Mouse (Mus musculus) 3134 (cell line): ENCODE data around the gene Tbl2.
A peak's percentile ranks its signal among the peaks of the same experiment; 100 is the strongest.

Source experiments
- DNase-seq: peaks from one replicate; pipeline ENCODE4 v3.0.0-alpha.2; 2011; ENCODE audit warnings: low spot score; ENCODE audit not compliant: insufficient read length; ENCODE audit errors: extremely low read depth

The Tbl2 gene

DNA sequence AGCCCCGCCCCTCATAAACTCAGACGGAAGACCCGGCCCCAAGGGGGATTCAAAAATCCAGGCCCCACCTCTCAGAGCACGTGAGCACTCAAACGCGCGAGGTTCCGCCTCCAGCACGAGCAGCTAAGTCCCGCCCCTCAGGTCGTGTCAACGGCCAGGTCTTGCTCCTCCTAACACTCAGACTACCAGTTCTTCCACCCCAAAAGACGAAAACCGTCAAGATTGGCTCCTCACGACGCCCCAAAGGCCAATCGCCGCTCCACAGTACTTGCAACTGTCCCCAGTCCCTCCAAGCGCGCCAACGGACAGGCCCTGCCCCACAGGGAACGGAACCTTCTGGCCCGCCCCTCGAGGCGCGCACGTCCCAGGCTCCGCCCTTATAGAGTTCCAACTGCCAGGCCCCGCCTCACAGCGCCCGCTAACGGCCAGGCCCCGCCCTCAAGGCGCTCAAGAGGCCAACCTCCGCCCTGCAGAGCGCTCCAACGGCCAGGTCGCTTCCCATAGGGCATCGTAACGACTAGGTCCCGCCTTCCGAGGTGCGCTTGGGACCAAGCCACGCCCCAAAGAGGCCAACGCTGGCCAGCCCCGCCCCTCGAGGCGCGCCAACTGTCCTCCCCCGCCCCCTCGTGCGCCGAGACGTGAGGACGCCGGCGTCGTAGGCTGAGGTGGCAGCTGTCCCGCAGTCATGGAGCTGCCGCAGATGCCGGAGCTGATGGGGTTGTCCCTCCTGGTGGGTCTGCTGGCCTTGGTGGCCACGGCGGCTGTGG, at the start of gene Tbl2:
Tbl2 (plus strand) TSS at position 605 of the 767 bp plus-strand sequence.
- DNase-seq: peak; percentile 100

- no peak for DNase-seq
Observed at GRCm38 (mm10) chr5:135100981-135101380, 48.5 kb upstream of the Tbl2 start.

- no peak for DNase-seq
Observed at GRCm38 (mm10) chr5:135103999-135104660, 45.3 kb upstream of the Tbl2 start.

DNA sequence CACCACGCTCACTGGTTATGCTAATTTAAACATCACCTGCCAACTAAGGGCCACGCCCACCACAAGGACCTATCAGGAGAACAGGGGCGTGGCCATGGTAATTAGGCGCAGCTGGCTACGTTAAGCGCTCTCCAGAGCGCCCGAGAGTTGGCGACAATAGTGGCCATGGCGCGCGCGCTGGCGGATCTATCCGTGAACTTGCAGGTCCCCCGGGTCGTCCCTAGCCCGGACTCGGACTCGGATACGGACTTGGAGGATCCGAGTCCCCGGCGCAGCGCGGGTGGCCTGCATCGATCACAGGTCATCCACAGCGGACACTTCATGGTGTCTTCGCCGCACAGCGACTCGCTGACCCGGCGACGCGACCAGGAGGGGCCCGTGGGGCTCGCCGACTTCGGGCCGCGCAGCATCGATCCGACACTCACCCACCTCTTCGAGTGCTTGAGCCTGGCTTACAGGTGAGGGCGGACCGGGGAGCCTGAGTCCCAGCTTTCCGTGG, 42.6 kb upstream of the Tbl2 start:
- no peak for DNase-seq

- no peak for DNase-seq
Observed at GRCm38 (mm10) chr5:135107521-135108501, 41.6 kb upstream of the Tbl2 start.

DNA sequence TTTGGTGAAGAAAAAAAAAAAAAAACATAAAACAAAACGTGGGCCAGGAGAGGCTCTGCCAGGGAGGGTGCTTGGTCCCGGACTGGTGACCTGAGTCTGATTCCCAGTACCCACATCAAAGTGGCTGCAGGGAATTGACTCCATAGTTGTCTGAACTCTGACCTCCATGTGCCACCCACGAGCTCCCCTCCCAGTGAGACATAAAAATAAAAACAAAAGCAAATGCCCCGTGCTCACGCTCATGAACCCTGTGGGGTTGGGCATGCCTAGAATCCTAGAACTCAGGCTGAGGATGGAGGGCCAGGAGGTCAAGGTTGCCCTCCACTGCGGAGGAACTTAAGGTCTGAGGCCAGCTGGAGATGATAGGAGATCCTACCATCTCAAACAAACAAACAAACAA, 40.4 kb upstream of the Tbl2 start:
- no peak for DNase-seq

- DNase-seq: no peak
Observed at GRCm38 (mm10) chr5:135109426-135109825, 40.0 kb upstream of the Tbl2 start.

- no peak for DNase-seq
Observed at GRCm38 (mm10) chr5:135109976-135110375, 39.5 kb upstream of the Tbl2 start.

- no peak for DNase-seq
Observed at GRCm38 (mm10) chr5:135113782-135114181, 35.7 kb upstream of the Tbl2 start.

- DNase-seq: no peak
Observed at GRCm38 (mm10) chr5:135115241-135115640, 34.2 kb upstream of the Tbl2 start.

DNA sequence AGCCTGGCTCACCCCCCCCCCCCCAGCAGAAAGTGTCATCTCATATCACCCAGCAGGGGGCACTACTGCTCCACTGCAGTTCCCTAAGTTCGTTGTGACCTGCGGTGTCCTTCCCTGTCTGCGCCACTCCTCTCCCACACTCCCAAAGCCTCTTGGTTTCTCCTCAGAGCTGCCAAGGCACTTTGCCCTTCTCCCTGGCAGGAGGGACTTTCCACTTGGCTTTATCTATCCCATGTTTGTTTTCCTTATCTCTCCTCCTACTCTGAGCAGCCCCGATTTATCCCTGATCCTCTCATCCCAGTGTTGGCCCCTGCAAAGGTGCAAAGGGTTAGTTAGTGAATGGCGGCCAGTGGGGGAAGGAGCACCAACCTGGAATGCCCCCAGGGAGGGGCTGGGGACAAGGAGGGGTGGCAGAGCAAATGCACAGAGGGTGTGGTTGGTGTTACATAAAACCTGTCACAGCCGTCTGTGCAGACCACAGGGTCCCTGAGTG, 30.8 kb upstream of the Tbl2 start:
- DNase-seq: peak; percentile 44

DNA sequence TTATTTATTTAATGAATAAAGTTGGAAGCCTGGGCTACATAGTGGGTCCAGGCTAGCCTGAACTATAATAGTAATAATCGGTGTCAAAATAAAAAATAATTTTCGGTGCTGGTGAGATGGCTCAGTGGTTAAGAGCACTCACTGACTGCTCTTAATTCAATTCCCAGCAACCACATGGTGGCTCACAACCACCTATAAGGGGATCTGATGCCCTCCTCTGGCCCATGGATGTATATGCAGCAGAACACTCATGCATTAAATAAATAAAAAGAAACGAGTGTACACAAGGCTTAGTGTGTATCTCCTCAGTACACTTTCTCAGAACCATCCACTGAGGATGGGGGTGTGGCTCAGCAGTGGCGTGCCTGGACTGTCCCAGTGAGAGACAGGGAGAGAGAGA, 28.7 kb upstream of the Tbl2 start:
- DNase-seq: no peak

GRCm38 (mm10) chr5:135126121-135126520, 23.3 kb upstream of the Tbl2 start:
- DNase-seq: no peak

- no peak for DNase-seq
Observed at GRCm38 (mm10) chr5:135127669-135128068, 21.8 kb upstream of the Tbl2 start.

GRCm38 (mm10) chr5:135129747-135130146, 19.7 kb upstream of the Tbl2 start:
- no peak for DNase-seq

DNA sequence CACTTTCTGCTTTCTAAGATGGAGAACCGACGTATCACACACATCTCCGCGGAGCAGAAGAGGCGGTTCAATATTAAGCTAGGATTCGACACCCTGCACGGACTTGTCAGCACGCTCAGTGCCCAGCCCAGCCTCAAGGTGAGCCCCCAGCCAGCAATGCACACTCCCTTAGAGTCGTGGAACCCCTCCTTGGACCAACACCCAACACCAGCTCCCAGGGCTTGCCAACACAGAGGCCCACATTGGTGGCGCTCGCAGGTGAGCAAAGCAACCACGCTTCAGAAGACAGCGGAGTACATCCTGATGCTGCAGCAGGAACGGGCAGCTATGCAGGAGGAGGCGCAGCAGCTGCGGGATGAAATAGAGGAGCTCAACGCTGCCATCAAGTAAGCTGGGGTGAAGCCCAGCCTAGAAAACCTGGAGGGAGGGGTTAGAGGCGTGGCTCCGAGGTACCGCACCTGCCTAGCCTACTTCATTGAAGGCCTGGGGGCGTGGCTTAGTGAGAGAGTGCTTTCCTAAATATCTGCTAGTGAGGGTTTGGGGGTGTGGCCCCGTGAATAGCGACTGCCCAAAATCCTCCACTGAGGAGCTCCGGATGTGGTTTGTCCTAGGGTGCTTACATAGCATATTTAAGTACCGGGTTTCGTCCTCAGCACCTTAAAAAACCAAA, 15.6 kb upstream of the Tbl2 start:
- DNase-seq: no peak

DNA sequence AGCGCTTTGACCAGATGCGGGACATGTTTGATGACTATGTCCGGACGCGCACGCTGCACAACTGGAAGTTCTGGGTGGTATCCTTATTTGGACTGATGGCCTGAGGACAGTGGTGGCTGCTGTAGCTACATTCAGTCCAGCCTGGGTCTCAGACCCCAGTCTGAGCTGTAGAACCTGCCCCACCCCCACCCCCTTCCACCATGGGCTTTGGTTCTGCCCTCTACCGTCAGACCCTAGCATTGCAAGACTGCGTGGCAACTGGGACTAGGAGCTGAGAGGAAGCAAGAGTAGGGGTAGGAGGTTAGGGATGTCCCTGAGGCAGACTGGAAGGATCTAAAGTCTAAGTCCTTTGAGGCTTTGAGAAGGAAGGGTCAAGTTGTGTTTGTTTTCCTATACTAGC, 14.9 kb upstream of the Tbl2 start:
- DNase-seq: no peak

DNA sequence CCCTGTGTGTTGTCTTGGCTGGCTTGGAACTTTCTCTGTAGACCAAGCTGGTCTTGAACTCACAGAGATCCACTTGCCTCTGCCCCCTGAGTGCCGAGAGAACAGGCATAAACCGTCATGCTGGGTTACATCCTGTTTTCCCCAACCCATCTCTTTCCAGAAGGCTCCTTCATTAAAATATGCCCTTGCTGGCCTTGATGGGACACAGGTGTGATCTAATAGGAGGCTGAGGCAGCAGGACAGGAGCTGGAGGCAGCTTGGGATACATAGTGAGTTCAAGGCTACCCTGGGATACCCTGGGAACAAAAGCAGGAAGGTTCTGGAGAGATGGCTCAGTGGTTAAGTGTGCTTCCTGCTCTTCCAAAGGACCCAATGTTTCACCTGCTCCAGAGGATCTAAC, 9.6 kb upstream of the Tbl2 start:
- DNase-seq: no peak

DNA sequence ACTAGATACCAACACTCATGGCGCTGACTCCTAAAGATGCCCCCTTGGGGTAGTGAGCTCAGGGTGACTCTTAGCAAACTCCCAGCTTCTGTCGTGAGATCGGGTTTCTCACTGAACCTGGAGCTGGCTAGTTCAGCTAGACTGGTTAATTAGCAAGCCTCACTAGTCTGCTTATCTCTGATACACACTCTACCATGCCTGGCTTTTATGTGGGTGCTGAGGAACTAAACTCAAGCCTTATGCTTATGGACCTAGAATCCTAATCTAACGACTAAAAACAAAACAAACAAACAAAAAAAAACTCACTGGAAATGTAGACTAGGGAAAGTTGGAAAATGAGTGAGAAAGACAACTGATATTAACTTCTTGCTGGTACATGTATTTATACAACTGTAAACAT, 5.0 kb upstream of the Tbl2 start:
- DNase-seq: no peak

DNA sequence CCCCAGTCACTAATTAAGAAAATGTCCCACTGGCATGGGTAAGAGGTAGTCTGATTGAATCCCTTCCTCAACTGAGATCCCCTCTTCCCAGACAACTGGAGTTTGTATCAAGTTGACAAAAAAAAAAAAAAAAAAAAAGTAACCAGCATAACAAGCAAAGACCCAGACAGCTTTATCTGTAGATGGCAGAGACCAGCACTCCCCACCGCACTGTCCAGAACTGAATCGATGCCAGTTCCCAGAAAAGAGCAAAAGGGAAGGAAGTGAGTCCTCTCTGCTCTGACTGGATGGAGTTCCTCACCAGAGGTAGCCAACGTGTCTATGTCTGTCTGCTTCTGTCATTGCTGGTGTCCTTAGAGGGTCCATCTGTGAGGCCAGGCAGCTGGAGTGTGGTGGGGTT, 3.9 kb upstream of the Tbl2 start:
- no peak for DNase-seq
